Mouse (Mus musculus) forelimb bud, embryonic 11.5 days (tissue): ENCODE measurements around the gene Vmn1r53.
"Not testable (repeated sequence)": the region's sequence is repeated elsewhere in the genome, so short reads cannot be mapped to it uniquely, and the experiment has no call there.

Experiments used
- DNase-seq: peaks from one replicate; pipeline ENCODE4 v3.0.0-alpha.2; 2012; ENCODE audit warnings: low read depth, low spot score

The Vmn1r53 gene

DNA sequence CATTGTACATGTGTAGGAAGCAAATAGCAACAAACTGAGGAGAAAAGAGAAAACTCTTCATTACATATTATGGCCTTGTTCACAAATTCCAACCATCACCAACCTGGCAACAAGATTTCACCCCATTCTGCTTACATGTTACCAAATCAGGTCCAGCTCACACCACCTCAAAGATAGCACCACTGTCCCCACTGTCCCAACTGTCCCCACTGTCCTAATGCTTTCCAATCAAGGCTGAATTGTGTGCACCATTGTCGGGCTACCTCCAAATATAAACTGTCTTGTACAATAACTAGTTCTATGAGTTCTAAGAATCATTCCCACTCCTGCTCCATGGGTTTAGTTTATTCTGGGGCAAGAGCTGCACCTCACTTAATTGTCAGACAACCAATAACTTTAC lies at the start of gene Vmn1r53:
Vmn1r53 (minus strand) TSS at position 101 of the 400 bp plus-strand sequence.
- no peak for DNase-seq

DNA sequence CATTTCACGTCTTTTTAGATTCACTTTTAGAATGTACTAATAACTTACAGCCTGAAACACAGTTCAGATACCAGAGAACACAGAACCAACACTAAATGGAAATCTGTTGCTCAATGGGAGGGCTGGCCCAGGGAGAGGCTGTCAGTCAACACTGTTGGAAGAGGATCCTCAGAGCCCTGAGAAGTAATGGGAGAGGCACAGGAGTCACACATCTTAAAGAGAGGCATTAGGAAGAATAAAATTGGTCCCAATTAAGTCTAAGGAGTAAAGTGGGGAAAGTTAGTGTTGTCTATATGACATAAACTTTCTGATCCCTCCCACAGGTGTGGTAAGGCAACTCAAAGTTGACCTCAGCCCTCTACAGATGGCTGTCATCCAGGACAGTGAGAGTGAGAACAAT lies 21.8 kb upstream of the Vmn1r53 start, which contains the start of gene Vmn1r54:
Vmn1r54 (plus strand) TSS at position 301 of the 400 bp plus-strand sequence.
- no peak for DNase-seq

DNA sequence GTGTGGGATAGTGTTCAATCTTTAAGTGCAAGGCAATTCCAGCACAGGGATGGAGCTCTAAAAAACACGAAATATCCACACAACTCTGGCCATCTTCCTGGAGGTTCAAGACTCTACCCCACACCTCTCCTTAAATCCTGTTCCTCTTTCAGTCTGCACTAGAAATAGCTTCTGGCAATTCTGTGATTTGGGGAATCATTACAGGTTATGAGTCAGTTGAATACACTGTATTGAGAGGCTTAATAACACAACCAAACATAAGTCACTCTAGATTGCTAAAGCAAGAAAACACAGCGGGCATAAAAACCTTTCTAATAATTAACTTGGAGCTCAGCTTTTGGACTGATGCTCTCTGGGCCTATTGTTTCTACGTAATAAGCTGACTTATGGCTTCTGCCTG lies 19.8 kb upstream of the Vmn1r53 start:
- no peak for DNase-seq

DNA sequence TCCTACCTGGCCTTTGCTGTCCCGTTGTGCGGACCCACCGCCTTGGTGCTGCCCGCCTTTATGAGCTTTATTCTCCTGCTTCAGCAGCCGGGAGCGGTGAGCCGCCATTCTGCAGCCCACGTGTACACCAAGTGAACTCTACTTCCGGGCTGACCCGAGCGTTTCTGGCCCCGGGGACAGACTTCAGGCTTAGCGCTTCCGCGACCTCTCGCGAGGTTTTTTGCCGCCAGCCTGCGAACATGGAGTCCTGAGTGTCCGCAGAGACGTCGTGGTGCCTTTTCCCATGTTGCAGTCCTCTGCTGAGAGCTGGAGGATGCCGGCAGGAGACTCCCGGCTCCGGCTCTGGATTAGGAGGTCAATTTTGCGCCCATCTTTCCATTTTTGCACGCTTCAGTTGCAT lies 8.4 kb upstream of the Vmn1r53 start:
- no peak for DNase-seq

DNA sequence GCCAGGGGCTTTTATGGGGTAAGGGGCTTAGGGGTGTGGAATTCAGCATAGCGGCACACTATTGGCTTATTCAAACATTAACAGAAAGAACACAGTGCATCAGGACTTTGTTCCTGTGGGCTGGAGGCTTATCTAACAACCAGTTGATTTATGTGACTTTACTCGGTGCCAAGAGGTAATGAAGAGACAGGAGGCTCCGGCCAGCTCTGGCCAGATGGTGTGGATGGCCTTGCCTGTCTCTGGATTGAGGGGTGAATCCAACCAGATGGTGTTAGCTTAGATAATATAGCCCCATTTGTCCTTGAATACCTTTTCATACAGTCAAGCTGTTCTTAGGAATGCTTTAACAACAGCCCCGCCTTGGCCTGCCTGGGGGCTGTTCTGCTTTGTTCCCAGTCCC lies 7.9 kb upstream of the Vmn1r53 start:
- not testable (repeated sequence) for DNase-seq

DNA sequence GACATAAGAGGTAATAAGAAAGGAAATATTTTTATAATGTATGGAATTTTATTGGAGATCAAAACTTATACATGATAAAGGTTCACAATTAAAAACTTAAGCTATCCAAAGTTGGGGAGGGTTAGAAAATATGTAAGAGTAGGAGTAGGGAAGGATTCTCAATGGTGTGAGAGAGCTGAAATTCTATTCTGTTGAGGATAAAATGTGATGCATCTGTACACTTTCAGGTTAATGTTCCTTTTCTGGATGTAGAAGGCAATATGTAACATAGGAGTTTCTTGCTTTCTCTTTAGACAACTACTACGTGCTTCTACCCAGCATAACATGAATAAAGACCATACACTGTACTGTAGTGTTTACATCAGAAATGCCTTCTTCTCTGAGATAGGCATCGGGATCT lies 21.7 kb downstream of the Vmn1r53 start, which contains the start of gene V1ra8:
V1ra8 (plus strand) TSS at position 301 of the 400 bp plus-strand sequence.
- DNase-seq, result not testable (repeated sequence)

DNA sequence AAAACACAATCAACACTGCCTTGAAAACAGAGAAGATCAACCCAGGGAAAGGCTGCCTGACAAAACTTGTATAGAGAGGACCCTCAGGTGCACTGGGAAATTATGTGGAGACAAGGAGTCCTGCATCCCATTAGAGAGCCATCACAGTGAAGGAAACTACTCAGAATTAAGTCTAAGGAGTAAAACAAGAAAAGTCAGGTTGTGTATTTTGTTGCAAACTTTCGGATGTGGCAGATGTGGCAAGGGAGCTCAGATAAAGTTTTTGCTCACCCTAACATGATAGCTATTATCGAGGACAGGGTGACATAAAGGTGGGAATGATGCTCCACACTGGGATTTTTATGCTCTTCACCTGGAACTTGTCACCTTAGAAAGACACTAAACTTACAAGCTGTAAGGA lies 49.7 kb downstream of the Vmn1r53 start, which contains the start of gene Vmn1r52:
Vmn1r52 (plus strand) TSS at position 301 of the 400 bp plus-strand sequence.
- no peak for DNase-seq
